Mouse (Mus musculus) lung, embryonic 15.5 days (tissue): ENCODE results near the gene Mpig6b. TPM values are rescaled to one million over a fixed set of nuclear protein-coding genes. Genes with fewer than 3 reads are reported as not detected.

Experiments
- ATAC-seq: fragments of 200-750 bp; cut with Nextera tagmentation; 2 replicates; pipeline ENCODE4 v1.8.0; 2017; ENCODE audit warnings: moderate number of reproducible peaks, borderline replicate concordance; ENCODE audit not compliant: low FRiP score, low TSS enrichment; ENCODE audit errors: extremely low read depth
- H3K27ac ChIP-seq: fragments of 300-500 bp; sonication (generic); 2 replicates; pipeline ENCODE4 v1.5.1; 2015; ENCODE audit warnings: moderate library complexity, mild to moderate bottlenecking, inconsistent platforms
- H3K27me3 ChIP-seq: fragments of 300-500 bp; sonication (generic); 2 replicates; pipeline ENCODE4 v1.6.1; 2015; ENCODE audit warnings: inconsistent platforms
- H3K36me3 ChIP-seq: fragments of 300-500 bp; sonication (generic); 2 replicates; pipeline ENCODE4 v1.6.1; 2015; ENCODE audit warnings: inconsistent platforms
- H3K4me1 ChIP-seq: fragments of 300-500 bp; sonication (generic); 2 replicates; pipeline ENCODE4 v1.6.1; 2015; ENCODE audit warnings: inconsistent platforms
- H3K4me2 ChIP-seq: fragments of 300-500 bp; sonication (generic); 2 replicates; pipeline ENCODE4 v1.6.1; 2015; ENCODE audit warnings: inconsistent platforms, mild to moderate bottlenecking, moderate library complexity
- H3K4me3 ChIP-seq: fragments of 300-500 bp; sonication (generic); 2 replicates; pipeline ENCODE4 v1.5.1; 2015; ENCODE audit warnings: mild to moderate bottlenecking, inconsistent platforms
- H3K9ac ChIP-seq: fragments of 300-500 bp; sonication (generic); 2 replicates; pipeline ENCODE4 v1.6.1; 2015; ENCODE audit warnings: inconsistent platforms
- H3K9me3 ChIP-seq: fragments of 300-500 bp; sonication (generic); 2 replicates; pipeline ENCODE4 v1.6.1; 2016; ENCODE audit warnings: inconsistent platforms
- WGBS: fragments of 180-500 bp; shearing (Covaris S2); methylation state at CpG from one replicate; pipeline ENCODE4 v1.1.7; 2015; 5-methylcytosine and 5-hydroxymethylcytosine counted together
- polyA plus RNA-seq: library from polyadenylated mRNA; unstranded; fragments of >200 nt; fragmentation: Nextera tagmentation; extraction: Ambion mirVana; gene quantifications from 2 replicates; pipeline ENCODE4 v1.2.1, GENCODE M21; 2015

Mpig6b gene
- polyA plus RNA-seq, 1 experiment from 2014 or later = 0.93 TPM

GRCm38 (mm10) chr17:35100196-35100765, 34.3 kb upstream of the Mpig6b start:
- no peak for ATAC-seq
- H3K9ac ChIP-seq = no peak overlapping the region
- H3K9me3 ChIP-seq = no peaks in the 10 kb centered on the region
- 58% methylated on average over 10 of the region's 10 CpGs for WGBS
- no peaks in the 10 kb centered on the region for H3K4me1 ChIP-seq
- peaks cover 69% of the 10 kb centered on the region for H3K36me3 ChIP-seq
- H3K27me3 ChIP-seq = no peaks in the 10 kb centered on the region
- no peak overlapping the region for H3K4me2 ChIP-seq
- no peak overlapping the region for H3K4me3 ChIP-seq
- H3K27ac ChIP-seq = no peak overlapping the region

DNA sequence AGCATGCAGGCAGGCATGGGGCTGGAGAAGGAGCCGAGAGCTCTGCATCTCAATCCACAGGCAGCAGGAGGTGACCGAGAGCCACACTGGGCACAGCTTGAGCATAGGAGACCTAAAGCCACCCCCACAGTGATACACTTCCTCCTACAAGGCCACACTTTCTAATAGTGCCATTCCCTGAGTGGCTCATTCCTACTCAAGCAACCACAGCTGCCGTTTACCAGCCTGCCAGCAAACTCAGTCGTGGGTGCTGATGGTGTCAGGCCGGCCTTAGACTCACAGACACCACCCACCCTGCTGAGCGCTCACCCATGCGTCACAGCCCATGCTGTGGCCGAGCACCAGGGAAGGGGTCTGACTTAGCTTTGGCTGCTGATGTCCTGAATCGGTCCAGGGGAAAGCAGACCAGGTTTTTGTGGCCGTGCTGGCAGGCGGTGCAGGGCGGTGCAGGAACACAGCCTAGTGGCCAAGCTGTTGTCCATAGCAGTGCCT, 31.2 kb upstream of the Mpig6b start:
- Histone ChIP-seq H3K9me3 (no peaks in the 10 kb centered on the region), H3K4me3 (no peak overlapping the region), H3K27ac (no peak overlapping the region), H3K27me3 (no peaks in the 10 kb centered on the region), H3K4me2 (no peak overlapping the region), H3K4me1 (no peaks in the 10 kb centered on the region), H3K36me3 (peaks cover 77% of the 10 kb centered on the region), H3K9ac (no peak overlapping the region)
- WGBS = 88% methylated on average over 12 of the region's 12 CpGs
- no peak for ATAC-seq

DNA sequence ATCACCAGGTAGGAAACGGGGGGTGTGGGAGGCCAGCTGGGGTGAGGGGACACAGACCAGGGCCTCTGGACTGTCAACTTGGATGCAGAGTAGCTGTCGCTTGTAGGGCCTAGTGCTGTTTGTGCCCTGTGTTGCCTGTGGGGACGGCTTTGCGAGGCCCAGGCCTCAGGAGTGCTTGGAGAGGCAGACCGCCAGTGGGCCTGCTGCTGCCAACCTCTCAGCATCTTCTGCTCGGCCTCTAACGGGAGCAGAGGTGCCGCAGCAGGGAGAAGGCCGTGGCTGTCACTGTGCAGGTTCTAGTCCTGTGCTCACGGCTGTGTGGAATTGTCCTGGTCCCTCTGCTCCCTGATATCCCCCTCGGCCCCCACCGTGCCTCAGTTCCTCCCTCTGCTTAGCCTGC, 30.6 kb upstream of the Mpig6b start:
- no peak overlapping the region for H3K27ac ChIP-seq
- H3K27me3 ChIP-seq = no peaks in the 10 kb centered on the region
- H3K9me3 ChIP-seq = no peaks in the 10 kb centered on the region
- no peak overlapping the region for H3K4me2 ChIP-seq
- no peak overlapping the region for H3K9ac ChIP-seq
- ATAC-seq = no peak
- H3K4me3 ChIP-seq = no peak overlapping the region
- WGBS = 83% methylated on average over 12 of the region's 12 CpGs
- no peaks in the 10 kb centered on the region for H3K4me1 ChIP-seq
- peaks cover 76% of the 10 kb centered on the region for H3K36me3 ChIP-seq

DNA sequence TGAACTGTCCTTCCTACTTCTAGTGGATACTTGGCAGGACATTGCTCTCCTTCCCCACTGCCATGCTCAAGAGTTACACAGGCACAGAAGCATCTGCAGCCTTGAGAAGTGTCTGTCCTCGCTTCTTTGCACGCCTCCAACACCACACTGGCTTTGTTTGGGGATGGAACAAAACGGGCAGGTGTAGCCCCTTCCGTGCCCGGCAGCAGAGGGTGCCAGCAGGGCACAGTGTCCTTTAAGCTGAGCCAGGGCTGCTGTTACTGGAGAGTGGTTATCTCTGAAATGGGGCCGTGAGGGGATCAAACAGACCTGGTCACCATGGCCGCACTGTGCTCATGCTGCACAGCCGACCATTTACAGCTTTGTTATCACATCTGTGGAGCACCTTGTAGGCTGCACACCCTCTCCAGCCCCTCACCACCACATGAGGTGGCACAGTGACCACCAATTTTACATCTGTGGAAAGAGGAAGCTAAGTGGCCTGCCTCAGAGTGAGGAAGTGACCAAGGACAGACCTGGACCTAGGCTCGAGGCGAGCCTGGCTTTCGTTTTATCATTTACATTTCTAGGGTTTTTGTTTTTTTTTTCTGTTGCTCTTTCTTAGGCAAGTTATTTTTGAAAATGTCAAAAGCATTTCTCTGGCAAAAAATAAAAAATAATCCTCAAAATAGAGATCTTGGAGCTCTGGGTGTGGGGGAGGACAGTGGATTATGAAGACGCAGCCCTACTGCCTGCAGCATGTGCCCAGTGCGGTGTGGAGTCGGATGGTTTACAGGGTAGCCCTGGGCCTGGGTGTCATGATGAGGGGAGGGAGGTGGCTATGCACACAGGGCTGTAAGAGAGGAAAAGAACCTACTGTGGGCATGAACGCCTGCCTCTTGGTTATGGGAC, 28.7 kb upstream of the Mpig6b start:
- Histone ChIP-seq H3K36me3 (peaks cover 67% of the 10 kb centered on the region), H3K4me2 (no peak overlapping the region), H3K4me1 (peaks cover 12% of the 10 kb centered on the region), H3K27me3 (no peaks in the 10 kb centered on the region), H3K27ac (no peak overlapping the region), H3K4me3 (no peak overlapping the region), H3K9me3 (no peaks in the 10 kb centered on the region), H3K9ac (no peak overlapping the region)
- no peak for ATAC-seq
- WGBS = 84% methylated on average over 15 of the region's 15 CpGs

DNA sequence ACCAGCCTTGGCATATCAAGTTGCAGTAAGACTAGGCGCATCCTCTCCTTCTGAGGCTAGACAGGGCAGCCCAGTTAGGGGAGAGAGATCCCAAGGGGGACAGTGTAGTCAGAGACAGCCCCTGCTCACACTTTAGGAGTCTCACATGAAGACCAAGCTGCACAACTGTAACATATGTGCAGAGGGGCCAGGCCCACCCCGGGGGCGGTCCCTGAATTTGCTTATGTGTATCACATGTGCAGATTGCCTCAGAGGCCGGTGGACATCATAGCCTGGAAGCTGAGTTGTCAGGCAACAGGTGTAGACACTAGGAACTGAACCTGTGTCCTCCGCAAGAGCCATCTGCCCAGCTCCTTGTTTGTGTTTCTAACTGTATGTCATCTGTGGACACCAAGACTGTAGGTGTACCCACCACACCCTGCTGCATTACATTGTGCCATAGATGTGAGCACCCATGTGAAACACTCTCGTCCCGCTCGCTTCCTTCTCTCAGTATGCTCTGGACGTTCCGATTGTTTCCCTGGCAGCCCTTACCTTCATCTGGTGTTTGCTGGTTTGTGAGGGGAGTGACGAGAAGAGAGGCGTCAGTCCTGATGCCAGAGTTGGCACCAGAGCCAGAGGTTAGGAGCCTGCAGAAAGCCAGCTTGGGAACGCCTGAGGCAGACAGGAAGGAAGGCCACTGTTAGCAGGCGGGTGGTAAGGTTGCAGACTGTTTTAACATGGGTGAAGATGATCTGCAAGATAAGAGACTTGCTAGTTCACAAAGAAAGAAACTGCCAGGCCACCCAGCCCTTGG, 26.6 kb upstream of the Mpig6b start:
- Histone ChIP-seq H3K4me2 (no peak overlapping the region), H3K36me3 (peaks cover 53% of the 10 kb centered on the region), H3K9me3 (no peaks in the 10 kb centered on the region), H3K27ac (no peak overlapping the region), H3K9ac (no peak overlapping the region), H3K4me3 (no peak overlapping the region), H3K4me1 (peaks cover 12% of the 10 kb centered on the region), H3K27me3 (no peaks in the 10 kb centered on the region)
- WGBS = 86% methylated on average over 14 of the region's 14 CpGs
- ATAC-seq = no peak

DNA sequence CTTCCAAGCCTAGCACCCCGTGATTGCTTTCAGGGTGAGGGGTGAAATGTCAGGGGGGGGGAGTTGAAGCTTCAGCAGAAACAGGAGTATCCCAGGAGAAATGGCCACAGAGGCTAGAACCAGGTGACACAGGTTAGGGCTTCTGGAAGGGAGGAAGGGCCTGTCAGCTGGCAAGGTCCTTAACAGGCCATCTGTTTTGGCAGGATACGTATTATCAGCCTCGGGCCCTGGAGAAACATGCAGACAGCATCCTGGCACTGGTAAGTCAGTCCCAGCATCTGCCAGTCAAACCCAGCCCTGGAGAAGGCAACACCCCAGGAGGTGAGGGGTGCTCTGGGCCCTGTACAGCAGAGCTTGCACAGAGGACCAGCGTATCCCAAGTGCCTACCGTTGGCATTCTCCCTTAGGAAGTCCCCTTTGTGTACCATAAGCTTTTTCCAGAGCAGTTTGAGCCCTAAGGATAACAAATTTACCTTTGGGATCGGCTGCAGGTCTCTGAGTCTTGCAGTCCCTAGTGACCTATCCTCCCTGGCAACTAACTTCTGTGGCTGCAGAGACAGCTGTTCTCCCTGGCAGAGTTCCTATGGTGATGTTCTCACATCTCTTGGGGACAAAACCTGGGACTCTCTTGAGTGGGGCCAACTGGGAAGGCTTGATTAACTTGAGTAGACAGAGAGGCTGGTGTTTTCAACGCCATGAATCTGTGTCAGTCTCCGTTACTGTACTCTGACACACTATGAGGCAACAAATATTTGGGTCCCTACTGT, 24.4 kb upstream of the Mpig6b start:
- H3K27me3 ChIP-seq = no peaks in the 10 kb centered on the region
- WGBS = 61% methylated on average over 8 of the region's 8 CpGs
- H3K9me3 ChIP-seq = no peaks in the 10 kb centered on the region
- peak overlapping the region; percentile 66 for H3K4me2 ChIP-seq
- H3K36me3 ChIP-seq = peaks cover 32% of the 10 kb centered on the region
- H3K4me1 ChIP-seq = peaks cover 12% of the 10 kb centered on the region
- H3K4me3 ChIP-seq = peak overlapping the region; percentile 65
- ATAC-seq = no peak
- H3K27ac ChIP-seq = peak overlapping the region; percentile 98
- H3K9ac ChIP-seq = peak overlapping the region; percentile 79

DNA sequence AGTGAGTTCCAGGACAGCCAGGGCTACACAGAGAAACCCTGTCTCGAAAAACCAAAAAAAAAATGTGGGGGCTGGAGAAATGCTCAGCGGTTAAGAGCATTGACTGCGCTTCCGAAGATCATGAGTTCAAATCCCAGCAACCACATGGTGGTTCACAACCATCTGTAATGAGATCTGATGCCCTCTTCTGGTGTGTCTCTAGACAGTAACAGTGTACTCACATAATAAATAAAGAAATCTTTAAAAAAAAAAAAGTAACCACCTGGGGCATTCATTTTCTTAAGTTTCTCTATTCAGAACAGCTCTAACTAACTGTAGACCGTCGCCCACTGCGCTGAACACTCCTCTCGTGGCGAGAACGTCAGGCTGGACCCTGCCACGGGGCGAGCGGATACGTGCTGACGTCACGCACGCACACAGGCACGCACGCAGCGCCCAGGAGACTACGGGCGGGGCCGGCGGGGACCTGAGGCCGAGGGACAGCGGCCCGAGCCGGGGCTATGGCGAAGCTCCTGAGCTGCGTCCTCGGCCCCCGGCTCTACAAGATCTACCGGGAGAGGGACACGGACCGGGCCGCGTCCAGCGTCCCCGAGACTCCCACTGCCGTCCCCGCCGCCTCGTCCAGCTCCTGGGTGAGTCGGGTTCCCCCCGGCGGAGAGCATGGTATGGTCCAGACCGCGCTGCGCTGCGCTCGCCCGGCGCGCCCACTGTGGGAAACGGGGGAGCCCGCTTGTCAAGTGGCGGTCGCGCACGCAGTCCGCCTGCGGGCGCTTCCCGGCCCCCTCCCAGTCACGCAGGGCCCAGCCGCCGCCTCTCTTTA, 23.1 kb upstream of the Mpig6b start, which contains the start of gene Abhd16a:
Abhd16a (plus strand) TSS at position 439 of the 820 bp plus-strand sequence.
- Histone ChIP-seq H3K4me1 (peaks cover 12% of the 10 kb centered on the region), H3K4me3 (peak within 1 kb of the TSS; percentile 65), H3K27ac (peak within 1 kb of the TSS; percentile 98), H3K9ac (peak within 1 kb of the TSS; percentile 79), H3K36me3 (peaks cover 22% of the 10 kb centered on the region), H3K4me2 (peak within 1 kb of the TSS; percentile 66), H3K27me3 (no peaks in the 10 kb centered on the region), H3K9me3 (no peaks in the 10 kb centered on the region)
- WGBS = 3% methylated on average over 57 of the region's 67 CpGs
- ATAC-seq = peak; percentile 99

DNA sequence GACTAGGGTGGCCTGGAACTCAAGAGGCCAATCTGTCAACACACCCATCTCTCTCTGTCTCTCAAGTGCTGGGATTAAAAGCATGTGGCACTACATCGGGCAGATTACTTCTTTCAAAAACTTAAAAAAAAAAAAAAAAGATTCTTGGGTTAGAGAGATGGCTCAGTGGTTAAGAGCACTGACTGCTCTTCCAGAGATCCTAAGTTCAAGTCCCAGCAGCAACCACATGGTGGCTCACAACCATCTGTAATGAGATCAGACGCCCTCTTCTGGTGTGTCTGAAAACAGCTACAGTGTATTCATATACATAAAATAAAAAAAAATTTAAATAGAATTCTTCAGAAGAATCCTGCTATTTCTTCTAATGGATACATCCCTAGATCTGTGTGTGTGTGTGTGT, 22.2 kb upstream of the Mpig6b start:
- H3K9ac ChIP-seq = no peak overlapping the region
- H3K36me3 ChIP-seq = peaks cover 17% of the 10 kb centered on the region
- H3K4me1 ChIP-seq = peaks cover 12% of the 10 kb centered on the region
- no peaks in the 10 kb centered on the region for H3K27me3 ChIP-seq
- no peak overlapping the region for H3K4me3 ChIP-seq
- H3K4me2 ChIP-seq = no peak overlapping the region
- no peak for ATAC-seq
- H3K9me3 ChIP-seq = no peaks in the 10 kb centered on the region
- 30% methylated on average over 2 of the region's 2 CpGs for WGBS
- no peak overlapping the region for H3K27ac ChIP-seq

GRCm38 (mm10) chr17:35085208-35085865, 19.4 kb upstream of the Mpig6b start, which contains the start of gene Ly6g6f:
TSS of gene Ly6g6f (minus strand) at chr17:35085610.
- Histone ChIP-seq H3K9ac (no peak within 1 kb of the TSS), H3K4me2 (no peak within 1 kb of the TSS), H3K36me3 (no peaks in the 10 kb centered on the region), H3K9me3 (no peaks in the 10 kb centered on the region), H3K4me1 (peaks cover 5% of the 10 kb centered on the region), H3K4me3 (no peak within 1 kb of the TSS), H3K27ac (no peak within 1 kb of the TSS), H3K27me3 (no peaks in the 10 kb centered on the region)
- no peak for ATAC-seq
- 62% methylated on average over 7 of the region's 7 CpGs for WGBS

- Histone ChIP-seq H3K4me1 (no peaks in the 10 kb centered on the region), H3K9ac (no peak overlapping the region), H3K4me3 (no peak overlapping the region), H3K9me3 (no peaks in the 10 kb centered on the region), H3K27ac (no peak overlapping the region), H3K4me2 (no peak overlapping the region), H3K27me3 (no peaks in the 10 kb centered on the region), H3K36me3 (no peaks in the 10 kb centered on the region)
- 54% methylated on average over 3 of the region's 3 CpGs for WGBS
- ATAC-seq = no peak
These were observed 18.0 kb upstream of the Mpig6b start for GRCm38 (mm10) chr17:35083929-35084497.
